Mouse (Mus musculus): ENCODE results near the gene Galk1.

- no peak for TF ChIP-seq CTCF (IDR thresholded peaks at IDR 0.05; ENCODE audit: low read depth)
- no peak for TF ChIP-seq EP300 (IDR thresholded peaks at IDR 0.05; ENCODE audit: low read depth)
Observed at GRCm38 (mm10) chr11:116025056-116025845, 12.7 kb upstream of the Galk1 start.
